Mouse (Mus musculus) macrophage (primary cell): ENCODE results near the gene Aldh1l1. TPM values are rescaled to one million over a fixed set of nuclear protein-coding genes. Genes with fewer than 3 reads are reported as not detected.
A peak's percentile ranks its signal among the peaks of the same experiment; 100 is the strongest.

Experiments used
- H3K27ac ChIP-seq: fragments of 350-480 bp; formaldehyde crosslinking; 2 replicates; pipeline ENCODE4 v1.9.0; 2021
- H3K36me3 ChIP-seq: fragments of 350-480 bp; formaldehyde crosslinking; 2 replicates; pipeline ENCODE4 v1.9.0; 2021; ENCODE audit errors: inconsistent target
- H3K4me3 ChIP-seq: fragments of 350-480 bp; formaldehyde crosslinking; 2 replicates; pipeline ENCODE4 v1.9.0; 2021; ENCODE audit errors: inconsistent target
- H3K79me2 ChIP-seq: fragments of 350-480 bp; formaldehyde crosslinking; 2 replicates; pipeline ENCODE4 v1.9.0; 2021; ENCODE audit errors: inconsistent target
- WGBS: methylation state at CpG from one replicate; pipeline ENCODE4 v1.1.7; 2026; ENCODE audit warnings: inconsistent platforms; ENCODE audit not compliant: missing documents; 5-methylcytosine and 5-hydroxymethylcytosine counted together
- polyA plus RNA-seq: library from polyadenylated mRNA; stranded (reverse); fragments of 250-400 nt; gene quantifications from 3 replicates; pipeline ENCODE4 v1.2.4, GENCODE M21; 2018; ENCODE audit warnings: inconsistent platforms

Gene Aldh1l1
- polyA plus RNA-seq, 1 experiment from 2014 or later, result 9.4 TPM

- Histone ChIP-seq H3K4me3 (no peak overlapping the region), H3K36me3 (no peaks in the 10 kb centered on the region), H3K27ac (no peak overlapping the region), H3K79me2 (no peaks in the 10 kb centered on the region)
- WGBS, result 100% methylated on average over 1 of the region's 1 CpGs
These were observed 108.7 kb downstream of the Aldh1l1 start for GRCm38 (mm10) chr6:90594972-90595371.

DNA sequence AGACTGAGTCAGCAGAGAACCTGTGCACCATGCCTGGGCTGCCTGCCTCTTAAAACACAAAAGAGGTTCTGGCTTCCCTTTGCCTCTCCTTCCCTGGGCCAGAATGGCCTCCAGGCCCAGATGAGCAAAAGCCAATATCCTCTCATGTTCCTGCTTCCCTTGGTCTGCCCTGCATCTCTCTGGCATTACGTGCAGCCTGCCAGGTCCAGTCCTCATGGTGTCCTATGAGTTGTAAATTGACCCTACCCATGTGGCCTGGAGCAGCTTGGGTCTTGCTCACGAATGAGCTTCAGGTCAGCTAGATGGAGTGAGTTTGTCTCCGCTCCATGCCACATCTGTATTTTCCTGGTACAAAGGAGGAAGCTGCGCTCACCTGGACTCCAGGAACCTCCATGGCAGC lies 110.8 kb downstream of the Aldh1l1 start:
- Histone ChIP-seq H3K36me3 (no peaks in the 10 kb centered on the region), H3K4me3 (no peak overlapping the region), H3K27ac (no peak overlapping the region), H3K79me2 (no peaks in the 10 kb centered on the region)
- WGBS, result 96% methylated on average over 4 of the region's 4 CpGs

- Histone ChIP-seq H3K79me2 (no peaks in the 10 kb centered on the region), H3K27ac (no peak overlapping the region), H3K4me3 (no peak overlapping the region), H3K36me3 (no peaks in the 10 kb centered on the region)
- WGBS, result 32% methylated on average over 2 of the region's 2 CpGs
These were observed 111.4 kb downstream of the Aldh1l1 start for GRCm38 (mm10) chr6:90597592-90597991.

DNA sequence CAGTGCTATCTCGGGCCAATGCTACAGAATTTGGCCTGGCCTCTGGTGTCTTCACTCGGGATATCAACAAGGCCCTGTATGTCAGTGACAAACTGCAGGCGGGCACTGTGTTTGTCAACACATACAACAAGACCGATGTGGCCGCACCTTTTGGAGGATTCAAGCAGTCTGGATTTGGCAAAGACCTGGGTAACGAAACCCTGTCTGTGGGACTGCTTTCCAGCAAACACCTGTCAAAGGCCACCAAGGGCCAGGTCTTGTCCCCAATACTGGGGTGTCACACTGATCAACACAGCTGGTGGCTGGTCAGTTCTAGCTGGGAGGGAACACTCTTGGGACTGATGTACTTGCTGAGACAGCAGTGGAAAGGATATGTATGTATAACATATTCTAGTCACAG lies 112.0 kb downstream of the Aldh1l1 start:
- Histone ChIP-seq H3K36me3 (no peaks in the 10 kb centered on the region), H3K4me3 (no peak overlapping the region), H3K79me2 (no peaks in the 10 kb centered on the region), H3K27ac (no peak overlapping the region)
- 92% methylated on average over 6 of the region's 6 CpGs for WGBS

GRCm38 (mm10) chr6:90600351-90600750 lies 114.1 kb downstream of the Aldh1l1 start:
- no peaks in the 10 kb centered on the region for H3K36me3 ChIP-seq
- H3K79me2 ChIP-seq, result no peaks in the 10 kb centered on the region
- H3K27ac ChIP-seq, result no peak overlapping the region
- H3K4me3 ChIP-seq, result no peak overlapping the region
- 82% methylated on average over 4 of the region's 4 CpGs for WGBS

DNA sequence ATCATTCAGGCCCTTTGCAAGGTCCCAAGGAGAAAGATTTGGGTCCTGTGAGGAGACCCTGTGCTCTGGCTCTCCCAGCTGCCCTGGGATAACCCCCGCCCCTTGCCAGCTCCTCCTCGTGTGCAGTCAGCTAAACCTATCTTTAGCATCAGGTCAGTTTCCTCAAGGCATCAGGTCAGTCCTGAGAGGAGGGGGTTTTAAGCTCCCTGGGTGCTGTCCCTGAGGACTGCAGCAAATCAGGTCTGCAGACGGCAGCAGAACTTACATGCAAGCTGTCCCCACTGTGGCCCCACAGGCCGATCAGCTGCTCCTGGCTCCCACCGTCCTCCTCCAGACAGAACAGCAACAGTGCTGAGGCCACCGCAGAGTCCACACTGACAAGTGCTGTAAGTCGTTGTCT lies 115.5 kb downstream of the Aldh1l1 start:
- Histone ChIP-seq H3K36me3 (no peaks in the 10 kb centered on the region), H3K27ac (no peak overlapping the region), H3K4me3 (no peak overlapping the region), H3K79me2 (no peaks in the 10 kb centered on the region)
- WGBS, result 86% methylated on average over 7 of the region's 7 CpGs

DNA sequence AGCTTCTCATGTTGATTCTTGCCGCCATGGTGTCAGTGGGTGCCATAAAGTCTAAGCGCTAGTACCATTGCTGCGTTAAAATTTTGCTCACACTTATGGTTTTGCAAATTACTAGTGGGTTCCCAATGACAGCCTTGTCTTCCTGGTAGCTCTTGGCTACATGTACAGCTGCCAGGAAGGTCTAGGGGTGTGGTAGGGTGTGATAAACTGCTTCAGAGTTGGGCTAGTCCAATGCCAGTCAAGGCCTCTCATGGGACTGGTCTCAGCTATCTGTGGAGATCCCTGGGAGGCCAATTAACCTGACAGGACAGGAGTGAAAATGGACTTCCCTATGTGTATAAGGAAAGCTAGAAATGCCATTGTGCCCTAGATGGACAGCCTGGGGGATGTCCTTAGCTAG lies 116.1 kb downstream of the Aldh1l1 start:
- no peak overlapping the region for H3K4me3 ChIP-seq

DNA sequence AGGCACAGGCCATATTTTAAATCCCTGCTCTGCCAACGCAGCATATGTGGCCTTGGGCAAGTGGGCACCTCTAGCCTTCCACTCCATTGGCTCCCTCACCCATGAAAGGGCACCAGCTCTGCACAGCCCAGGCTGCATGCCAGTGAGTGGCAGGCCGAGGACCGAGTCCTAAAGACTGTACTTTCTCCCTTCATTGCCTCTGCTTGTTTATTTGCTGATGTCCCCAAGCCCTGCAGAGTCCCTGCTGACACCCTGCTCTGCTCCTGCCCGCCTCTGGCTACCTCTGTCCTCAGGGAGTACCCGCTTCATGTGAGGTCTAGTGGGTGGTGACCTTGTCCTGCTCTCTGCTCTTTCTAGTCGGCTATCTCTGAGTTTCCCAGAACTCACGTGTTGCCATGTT lies 116.9 kb downstream of the Aldh1l1 start:
- no peaks in the 10 kb centered on the region for H3K36me3 ChIP-seq
- H3K27ac ChIP-seq, result no peak overlapping the region
- WGBS, result 91% methylated on average over 7 of the region's 7 CpGs
- no peak overlapping the region for H3K4me3 ChIP-seq
- H3K79me2 ChIP-seq, result no peaks in the 10 kb centered on the region

More for the DNA sequence above, 116.1 kb downstream of the Aldh1l1 start:
- H3K36me3 ChIP-seq, result no peaks in the 10 kb centered on the region
- H3K79me2 ChIP-seq, result no peaks in the 10 kb centered on the region
- WGBS, result 98% methylated on average over 3 of the region's 3 CpGs
- H3K27ac ChIP-seq, result no peak overlapping the region

DNA sequence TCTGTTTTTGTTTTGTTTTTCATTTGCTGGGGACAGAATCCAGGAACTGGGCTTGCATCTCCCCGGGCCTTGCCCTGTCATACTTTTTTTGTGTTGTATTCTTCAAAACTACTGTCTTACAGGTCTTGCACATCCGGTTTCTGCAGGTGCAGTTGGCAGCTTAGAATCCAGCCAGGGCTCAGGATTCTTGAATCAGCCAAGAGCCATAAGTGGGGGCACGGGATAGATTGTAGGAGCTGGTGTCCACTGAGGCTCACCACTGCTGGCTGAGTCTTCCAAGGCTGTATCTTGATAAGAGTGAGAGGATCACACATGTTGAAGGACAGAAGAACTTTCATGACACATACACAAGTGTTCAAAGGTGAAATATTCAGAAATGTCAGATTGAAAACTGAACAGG lies 117.9 kb downstream of the Aldh1l1 start:
- Histone ChIP-seq H3K36me3 (no peaks in the 10 kb centered on the region), H3K4me3 (no peak overlapping the region), H3K79me2 (no peaks in the 10 kb centered on the region), H3K27ac (no peak overlapping the region)
- WGBS, result 70% methylated on average over 3 of the region's 3 CpGs

GRCm38 (mm10) chr6:90604533-90605297 lies 118.5 kb downstream of the Aldh1l1 start, which contains the start of gene Slc41a3:
Gene Slc41a3, plus strand, starts transcription at chr6:90604725.
- Histone ChIP-seq H3K36me3 (no peaks in the 10 kb centered on the region), H3K27ac (peak within 1 kb of the TSS; percentile 40), H3K4me3 (peak within 1 kb of the TSS; percentile 54), H3K79me2 (no peaks in the 10 kb centered on the region)
- 2% methylated on average over 44 of the region's 49 CpGs for WGBS

DNA sequence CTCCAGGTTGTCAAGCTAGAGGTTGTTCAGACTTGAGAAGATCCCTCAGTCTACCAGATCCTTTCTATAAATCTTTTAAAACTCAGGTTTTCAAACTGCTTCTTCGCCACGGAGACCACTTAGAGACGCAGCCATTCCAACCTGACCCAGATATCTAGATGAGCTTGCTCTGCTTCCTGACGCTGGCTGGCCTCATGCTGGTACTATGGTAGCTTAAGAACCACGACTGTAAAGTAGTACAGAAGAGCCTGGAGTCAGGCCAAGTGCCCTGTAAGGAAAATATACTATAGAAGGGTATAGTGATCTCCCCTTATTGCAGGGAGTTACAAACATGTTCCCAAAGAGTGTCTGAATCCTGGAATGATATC lies 119.1 kb downstream of the Aldh1l1 start:
- H3K27ac ChIP-seq, result peak overlapping the region; percentile 40
- no peaks in the 10 kb centered on the region for H3K36me3 ChIP-seq
- H3K4me3 ChIP-seq, result peak overlapping the region; percentile 54
- H3K79me2 ChIP-seq, result no peaks in the 10 kb centered on the region
- 27% methylated on average over 5 of the region's 5 CpGs for WGBS

DNA sequence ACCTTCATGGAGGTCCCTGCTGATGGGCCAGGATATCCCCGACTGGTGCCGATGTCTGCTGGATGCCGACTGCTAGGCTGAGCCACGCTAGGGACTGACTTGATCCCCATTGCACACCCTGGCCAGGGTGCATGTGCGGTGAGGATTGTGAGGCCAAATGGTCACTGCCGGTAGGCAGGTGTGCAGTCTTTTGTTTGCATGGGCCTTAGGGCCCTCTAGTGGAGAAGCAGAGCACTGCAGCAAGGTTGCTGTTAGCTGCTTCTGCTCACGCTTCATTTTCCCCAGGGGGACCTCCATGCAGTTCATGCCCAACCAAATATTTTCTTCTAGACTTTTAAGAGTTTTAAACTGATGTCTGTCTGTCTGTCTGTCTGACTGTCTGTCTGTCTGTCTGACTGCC lies 120.3 kb downstream of the Aldh1l1 start:
- Histone ChIP-seq H3K4me3 (no peak overlapping the region), H3K36me3 (no peaks in the 10 kb centered on the region), H3K79me2 (no peaks in the 10 kb centered on the region), H3K27ac (no peak overlapping the region)
- WGBS, result 38% methylated on average over 7 of the region's 7 CpGs

DNA sequence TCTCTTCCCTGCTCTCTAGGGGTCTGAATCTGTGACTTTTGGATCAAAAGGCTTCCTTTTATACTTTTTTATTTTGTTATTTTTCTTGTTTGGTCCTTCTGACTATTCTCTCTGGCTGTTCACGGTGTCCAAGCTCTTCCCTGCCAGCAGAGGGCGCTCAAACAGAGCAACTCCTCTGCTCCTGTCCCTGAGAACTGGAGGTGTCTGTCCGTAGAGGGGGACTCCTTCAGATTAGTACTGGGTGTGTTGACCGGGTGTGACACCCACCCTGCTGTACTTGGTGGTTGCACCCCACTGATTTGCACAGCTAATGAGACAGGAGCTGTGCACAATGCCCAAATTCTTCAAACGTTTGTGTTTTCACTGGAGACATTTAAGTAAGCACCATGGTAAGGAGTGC lies 121.0 kb downstream of the Aldh1l1 start:
- Histone ChIP-seq H3K36me3 (no peaks in the 10 kb centered on the region), H3K4me3 (no peak overlapping the region), H3K79me2 (no peaks in the 10 kb centered on the region), H3K27ac (no peak overlapping the region)
- 29% methylated on average over 5 of the region's 5 CpGs for WGBS

- 0 out of 2 replicates have a peak, but pooled peaks cover 8% of the 10 kb centered on the region for H3K36me3 ChIP-seq
- H3K4me3 ChIP-seq, result no peak overlapping the region
- H3K79me2 ChIP-seq, result no peaks in the 10 kb centered on the region
- no peak overlapping the region for H3K27ac ChIP-seq
- WGBS, result 77% methylated on average over 5 of the region's 6 CpGs
These were observed 122.0 kb downstream of the Aldh1l1 start for GRCm38 (mm10) chr6:90608186-90608585.

DNA sequence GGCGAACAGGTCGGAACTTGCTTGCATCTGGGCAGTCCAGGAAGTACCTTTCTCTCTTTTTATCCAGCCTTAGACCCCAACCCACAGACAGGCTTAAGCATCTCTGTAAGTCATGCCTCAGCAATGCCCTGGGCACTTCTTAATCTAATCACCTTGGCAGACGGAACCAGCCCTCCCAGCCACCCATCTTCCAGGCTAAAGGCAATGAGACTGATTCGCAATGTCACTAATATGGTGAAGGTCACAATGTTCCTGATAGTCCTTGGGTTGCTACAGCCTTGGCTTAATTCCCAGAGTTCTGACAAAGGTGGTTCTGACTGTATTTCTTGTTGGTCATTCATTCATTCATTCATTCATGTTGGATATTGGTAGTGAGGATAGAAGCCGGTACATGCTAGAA lies 124.0 kb downstream of the Aldh1l1 start:
- no peak overlapping the region for H3K4me3 ChIP-seq
- H3K79me2 ChIP-seq, result no peaks in the 10 kb centered on the region
- H3K36me3 ChIP-seq, result 0 out of 2 replicates have a peak, but pooled peaks cover 12% of the 10 kb centered on the region
- H3K27ac ChIP-seq, result no peak overlapping the region
- 95% methylated on average over 5 of the region's 5 CpGs for WGBS

GRCm38 (mm10) chr6:90613277-90613676 lies 127.0 kb downstream of the Aldh1l1 start:
- H3K4me3 ChIP-seq, result no peak overlapping the region
- no peaks in the 10 kb centered on the region for H3K79me2 ChIP-seq
- H3K36me3 ChIP-seq, result 0 out of 2 replicates have a peak, but pooled peaks cover 12% of the 10 kb centered on the region
- H3K27ac ChIP-seq, result no peak overlapping the region
- 80% methylated on average over 8 of the region's 8 CpGs for WGBS
